Mouse (Mus musculus): ENCODE measurements around the gene Fgfr2.

The Fgfr2 gene

DNA sequence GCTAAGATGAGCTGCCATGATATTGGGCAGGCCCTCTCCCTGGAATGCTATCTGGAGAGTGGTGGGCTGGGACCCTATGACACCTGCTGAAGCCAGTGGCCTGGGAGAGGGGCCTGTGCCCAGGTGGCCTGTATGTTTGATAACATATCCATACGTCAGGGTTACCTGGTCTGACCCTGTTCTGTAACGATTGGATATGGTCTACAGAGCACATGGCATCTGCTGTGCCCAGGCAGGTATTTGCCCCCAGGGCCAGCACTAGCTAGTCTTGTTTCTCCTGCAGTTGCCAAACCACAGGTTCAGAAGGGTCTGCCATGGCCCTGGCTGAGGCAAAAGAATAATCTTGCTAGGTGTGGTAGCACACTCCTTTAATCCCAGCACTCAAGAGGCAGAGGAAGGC, 429.6 kb downstream of the Fgfr2 start:
- no peak for DNase-seq (ENCODE audit: low read depth, low spot score)

- no peak for DNase-seq (ENCODE audit: low read depth, low spot score)
Measured at GRCm38 (mm10) chr7:132692719-132693118, 430.4 kb downstream of the Fgfr2 start.

- no peak for DNase-seq (ENCODE audit: low read depth, low spot score)
Measured at GRCm38 (mm10) chr7:132690716-132691472, 432.3 kb downstream of the Fgfr2 start.

DNA sequence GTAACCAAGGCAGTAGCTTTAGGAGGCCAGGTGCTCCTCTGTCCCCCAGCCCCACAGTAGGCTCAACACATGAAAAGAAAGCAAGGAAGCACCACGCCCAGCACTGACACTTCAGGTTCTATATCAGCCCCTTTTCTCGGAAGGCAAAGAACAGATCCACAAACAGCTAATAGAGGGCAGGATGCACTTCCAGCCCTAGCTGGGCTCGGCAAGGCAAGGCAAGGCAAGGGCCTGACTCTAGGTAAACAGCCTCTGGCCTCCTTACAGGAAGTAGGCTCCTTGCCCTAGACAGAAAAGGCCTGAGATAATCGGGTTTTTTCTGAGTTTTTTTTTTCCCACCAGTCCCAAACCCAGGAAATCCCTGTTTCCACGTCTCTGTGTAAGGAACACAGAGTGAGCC, 433.4 kb downstream of the Fgfr2 start:
- DNase-seq (ENCODE audit: low read depth, low spot score), result no peak

- DNase-seq (ENCODE audit: low read depth, low spot score), result no peak
Measured at GRCm38 (mm10) chr7:132688721-132689120, 434.4 kb downstream of the Fgfr2 start.

DNA sequence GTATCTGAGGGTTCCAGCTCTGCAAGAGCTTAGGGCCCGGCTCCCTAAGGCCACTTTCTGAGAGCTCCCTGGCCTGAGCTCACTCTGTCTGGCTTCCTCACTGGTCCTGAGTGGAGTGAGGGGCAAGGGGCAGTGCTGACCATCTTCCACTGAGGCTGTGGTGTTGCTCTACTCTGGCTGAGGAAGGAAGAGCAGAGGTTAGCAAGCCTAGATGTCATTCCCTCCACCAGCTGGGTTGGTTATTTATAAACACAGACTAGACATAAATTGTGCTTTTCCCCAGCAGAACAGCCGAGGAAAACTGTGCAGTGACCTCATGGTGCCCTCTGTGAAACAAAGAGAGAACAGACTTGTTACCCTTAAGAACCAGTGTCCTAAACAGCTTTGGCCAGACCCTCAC, 435.3 kb downstream of the Fgfr2 start:
- DNase-seq (ENCODE audit: low read depth, low spot score), result no peak

DNA sequence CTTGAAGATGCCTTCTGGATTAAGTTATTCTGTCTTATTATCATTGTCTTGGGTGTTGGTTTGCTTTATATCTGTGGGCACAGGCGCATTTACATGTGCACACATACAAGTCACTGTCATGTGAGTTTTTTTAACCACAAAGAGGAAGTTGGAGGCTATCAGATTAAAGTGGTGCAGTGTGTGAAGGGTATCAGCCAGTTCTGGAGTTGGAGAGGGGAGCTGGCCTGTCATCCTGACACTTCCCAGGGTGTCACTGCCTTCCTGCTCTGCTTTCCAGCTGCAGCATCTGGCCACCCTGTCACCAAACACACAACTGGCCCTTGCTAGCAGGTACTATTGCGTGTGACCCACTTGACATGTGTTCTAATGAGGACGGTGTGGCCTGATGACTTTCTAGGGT, 436.6 kb downstream of the Fgfr2 start:
- DNase-seq (ENCODE audit: low read depth, low spot score), result no peak

GRCm38 (mm10) chr7:132683923-132684322, 439.2 kb downstream of the Fgfr2 start:
- DNase-seq (ENCODE audit: low read depth, low spot score), result no peak

- no peak for DNase-seq (ENCODE audit: low read depth, low spot score)
Measured at GRCm38 (mm10) chr7:132682901-132683300, 440.2 kb downstream of the Fgfr2 start.

- DNase-seq (ENCODE audit: low read depth, low spot score), result no peak
Measured at GRCm38 (mm10) chr7:132682336-132682735, 440.8 kb downstream of the Fgfr2 start.

GRCm38 (mm10) chr7:132681831-132682230, 441.3 kb downstream of the Fgfr2 start:
- DNase-seq (ENCODE audit: low read depth, low spot score), result no peak

DNA sequence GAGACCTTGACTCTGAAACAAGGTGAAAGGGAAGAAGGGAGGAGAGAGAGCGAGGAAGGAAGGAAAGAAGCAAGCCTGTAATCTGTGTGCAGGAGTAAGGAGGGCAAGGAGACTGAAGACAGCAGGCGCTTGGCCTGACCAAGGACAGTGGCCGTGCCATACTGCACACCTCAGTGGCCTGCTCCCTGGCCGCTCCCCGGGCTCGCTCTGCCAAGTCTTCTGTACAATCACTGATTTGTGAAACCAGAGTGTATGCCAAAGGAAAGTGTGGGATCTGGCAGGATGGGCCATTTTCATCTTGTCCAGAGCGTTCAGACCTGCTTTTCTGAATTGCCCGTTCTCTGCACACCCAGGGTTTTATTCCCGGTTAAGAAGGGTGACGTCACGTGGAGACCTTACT, 441.9 kb downstream of the Fgfr2 start:
- DNase-seq (ENCODE audit: low read depth, low spot score), result no peak

DNA sequence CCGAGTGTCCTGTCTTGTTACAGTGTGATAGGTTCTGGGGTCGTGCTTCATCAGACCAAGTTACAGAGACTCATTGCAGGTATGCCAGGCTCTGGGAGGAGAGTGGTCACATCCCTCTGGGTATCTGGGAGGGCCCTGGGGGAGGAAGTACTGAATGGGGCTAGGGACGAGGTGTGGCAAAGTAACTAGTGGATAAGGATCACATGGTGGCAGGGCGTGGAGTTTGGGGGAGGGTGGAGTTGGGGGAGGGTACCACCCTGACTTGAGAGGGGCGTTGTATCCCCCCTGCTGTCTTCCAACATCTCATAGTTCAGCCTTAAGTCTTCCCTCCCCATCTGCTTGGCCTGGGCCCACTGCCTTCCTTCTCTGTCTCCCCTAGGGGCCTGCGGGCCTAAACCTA, 443.6 kb downstream of the Fgfr2 start:
- DNase-seq (ENCODE audit: low read depth, low spot score), result peak; percentile 15

DNA sequence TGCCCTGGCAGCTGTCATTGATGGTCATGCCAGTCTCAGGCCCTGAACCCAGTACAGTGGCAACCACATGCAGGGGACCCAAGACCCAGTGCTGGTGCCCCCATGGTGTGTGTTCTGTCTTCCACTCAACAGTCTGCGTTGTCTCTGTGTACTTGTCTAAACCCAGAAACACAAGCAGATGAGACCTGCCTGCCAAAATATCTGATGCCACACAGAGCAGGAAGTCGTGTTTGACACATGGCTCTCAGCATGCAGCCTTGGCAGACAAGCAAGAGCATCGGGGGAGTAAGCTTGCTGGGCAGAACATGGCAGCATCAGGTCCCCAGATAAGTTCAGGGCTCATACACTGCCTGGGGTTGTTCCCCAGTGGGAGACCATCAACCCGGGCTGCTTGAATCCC, 444.0 kb downstream of the Fgfr2 start:
- no peak for DNase-seq (ENCODE audit: low read depth, low spot score)

GRCm38 (mm10) chr7:132675922-132676321, 447.2 kb downstream of the Fgfr2 start:
- DNase-seq (ENCODE audit: low read depth, low spot score), result no peak

GRCm38 (mm10) chr7:132673931-132674755, 449.0 kb downstream of the Fgfr2 start:
- DNase-seq (ENCODE audit: low read depth, low spot score), result peak; percentile 91

- peak; percentile 25 for DNase-seq (ENCODE audit: low read depth, low spot score)
Measured at GRCm38 (mm10) chr7:132672481-132672959, 450.6 kb downstream of the Fgfr2 start.

DNA sequence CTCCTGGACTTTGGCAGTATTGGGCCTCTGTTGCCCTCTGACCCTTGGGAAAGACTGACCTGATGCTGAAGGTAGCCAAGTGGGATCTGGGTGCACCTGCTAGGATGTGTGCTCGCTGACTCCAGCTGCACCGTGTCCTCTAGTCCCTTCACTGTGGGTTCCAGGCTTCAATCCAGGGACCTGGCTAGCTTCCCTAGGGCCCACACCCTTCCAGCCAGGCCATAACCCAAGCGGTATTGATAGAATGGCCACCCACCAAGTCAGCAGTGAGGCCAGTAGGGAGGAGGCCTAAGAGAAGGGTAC, 452.3 kb downstream of the Fgfr2 start:
- no peak for DNase-seq (ENCODE audit: low read depth, low spot score)

DNA sequence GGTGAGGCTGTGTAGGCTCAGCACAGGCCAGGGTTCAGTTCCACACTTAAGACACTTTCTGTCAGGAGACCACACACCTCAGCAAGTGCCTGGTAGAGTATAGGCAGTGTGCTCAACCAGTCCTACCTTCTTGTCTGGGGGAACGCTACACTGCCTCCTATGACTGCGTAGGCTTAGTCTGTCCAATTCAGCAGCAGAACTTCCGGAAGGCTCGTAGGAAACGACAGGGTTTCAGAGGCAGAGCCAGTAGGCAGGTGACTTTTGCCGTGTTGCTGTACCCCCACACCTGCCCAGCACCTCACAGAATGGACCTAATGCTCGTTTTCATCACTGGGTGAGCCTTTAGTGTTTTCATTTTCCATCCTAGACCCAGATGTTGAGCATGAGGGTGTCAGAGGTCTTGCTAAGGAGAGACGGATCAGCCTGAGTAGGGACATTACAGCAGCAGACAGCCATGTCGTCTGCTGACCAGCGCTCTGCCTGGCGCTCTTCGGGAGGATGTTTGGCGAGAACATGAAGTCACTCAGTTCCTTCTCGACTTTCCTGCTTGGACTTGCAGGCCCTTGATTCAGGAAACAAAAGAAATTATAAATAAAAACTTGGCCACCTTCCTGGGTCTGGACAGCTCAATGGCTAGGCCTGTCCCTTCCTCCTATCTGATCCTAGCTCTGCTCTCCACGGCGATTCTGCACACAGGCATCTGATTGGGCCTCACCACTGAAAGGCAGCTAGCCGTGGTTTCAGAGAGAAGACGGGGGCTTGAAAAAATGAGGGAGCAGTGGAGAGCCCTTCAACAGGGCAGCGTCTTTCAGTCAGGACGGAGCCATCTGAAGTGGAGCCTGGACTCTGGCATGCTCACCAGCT, 452.9 kb downstream of the Fgfr2 start:
- DNase-seq (ENCODE audit: low read depth, low spot score), result no peak

GRCm38 (mm10) chr7:132668604-132669003, 454.5 kb downstream of the Fgfr2 start:
- DNase-seq (ENCODE audit: low read depth, low spot score), result no peak

DNA sequence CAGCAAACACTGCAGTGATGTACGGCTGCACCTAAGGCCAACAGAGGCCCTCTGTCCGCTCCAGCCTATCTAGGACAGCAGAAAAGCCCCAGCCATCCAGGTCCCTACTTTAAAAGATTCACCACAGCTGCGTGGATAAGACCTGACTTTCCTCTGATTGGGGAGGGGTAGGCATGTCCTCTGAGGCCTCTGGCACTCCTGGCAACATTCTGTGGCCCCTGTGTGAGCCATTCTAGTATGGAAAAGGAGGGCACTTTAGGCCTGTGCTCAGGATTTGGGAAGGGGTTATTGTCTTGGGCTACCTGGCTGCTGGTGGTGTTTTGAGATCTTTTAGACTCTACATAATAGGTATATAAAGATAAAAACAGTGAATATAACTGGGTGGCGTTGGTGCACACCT, 456.6 kb downstream of the Fgfr2 start:
- DNase-seq (ENCODE audit: low read depth, low spot score), result no peak

Data from ES-CJ7 (cell line).